Mouse (Mus musculus): ENCODE results near the gene Cysltr1.

DNA sequence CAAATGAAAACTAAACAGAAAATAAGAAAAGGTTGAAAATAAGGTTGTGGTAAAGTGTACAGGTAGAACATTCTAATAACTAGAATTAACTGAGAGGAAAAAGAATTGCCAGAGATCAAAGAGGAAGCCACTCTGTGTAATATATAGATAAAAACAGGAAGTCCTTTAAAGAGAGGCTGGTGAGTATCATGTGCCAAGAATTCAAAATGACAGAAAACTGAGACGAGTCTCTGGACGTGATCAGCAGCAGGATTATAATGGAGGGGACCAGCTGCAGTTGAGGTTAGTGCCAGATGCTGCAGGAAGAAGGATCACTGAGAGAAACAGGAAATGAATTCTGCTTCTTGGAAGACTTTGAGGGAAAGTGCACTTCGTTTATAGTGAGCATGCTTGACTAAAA is 20.2 kb upstream of the Cysltr1 start:
- TF ChIP-seq CTCF (IDR thresholded peaks at IDR 0.05; ENCODE audit: control insufficient read depth, insufficient read depth, insufficient read length) (no peak), MAX (IDR thresholded peaks at IDR 0.05) (no peak), MYOG (IDR thresholded peaks at IDR 0.05; ENCODE audit: control insufficient read depth, extremely low read depth, insufficient read length) (no peak), MYOD1 (IDR thresholded peaks at IDR 0.05; ENCODE audit: control insufficient read depth, insufficient read length, low read depth) (no peak)

All from C2C12 (cell line).